Mouse (Mus musculus) ES-Bruce4 (cell line): ENCODE measurements at regions not wholly inside any gene's neighbourhood (a gene's known extent, or its start where the extent isn't known, plus 50 kb on each side); places are given as distances from the start of the nearest gene placed in this dataset.
"Not testable (repeated sequence)": the region's sequence is repeated elsewhere in the genome, so short reads cannot be mapped to it uniquely, and the experiment has no call there.

Source experiments
- H3K27ac ChIP-seq: 2 replicates; pipeline ENCODE4 v1.5.1; 2012; ENCODE audit warnings: low read length, inconsistent platforms; ENCODE audit not compliant: insufficient read depth
- H3K27me3 ChIP-seq: 2 replicates; pipeline ENCODE4 v1.6.1; 2012; ENCODE audit warnings: mild to moderate bottlenecking, low read length, inconsistent platforms; ENCODE audit not compliant: control insufficient read depth, poor library complexity, insufficient read depth, severe bottlenecking
- H3K36me3 ChIP-seq: 2 replicates; pipeline ENCODE4 v1.6.1; 2012; ENCODE audit warnings: inconsistent platforms, mild to moderate bottlenecking, low read length, moderate library complexity; ENCODE audit not compliant: control insufficient read depth, poor library complexity, insufficient read depth, severe bottlenecking
- H3K4me1 ChIP-seq: one replicate; pipeline ENCODE4 v1.8.1; 2011; ENCODE audit warnings: low read length; ENCODE audit not compliant: control insufficient read depth, insufficient read depth
- H3K4me3 ChIP-seq: 2 replicates; pipeline ENCODE4 v1.5.1; 2011; ENCODE audit warnings: low read depth, mild to moderate bottlenecking, low read length
- H3K9ac ChIP-seq: 2 replicates; pipeline ENCODE4 v1.6.1; 2012; ENCODE audit warnings: low read depth, mild to moderate bottlenecking, inconsistent platforms; ENCODE audit not compliant: poor library complexity, severe bottlenecking
- H3K9me3 ChIP-seq: replicated peaks from 2 replicates; pipeline ENCODE4 v1.6.1; 2012; ENCODE audit warnings: mild to moderate bottlenecking, low read length, inconsistent platforms; ENCODE audit not compliant: control insufficient read depth, poor library complexity, insufficient read depth, severe bottlenecking
- CTCF ChIP-seq: IDR thresholded peaks from one replicate; pipeline ENCODE4 v1.8.1; 2011; ENCODE audit warnings: low read depth, low read length
- EP300 ChIP-seq: IDR thresholded peaks from 2 replicates; pipeline ENCODE4 v1.6.1; 2011; ENCODE audit warnings: low read depth, low read length; ENCODE audit not compliant: insufficient read depth
- POLR2A ChIP-seq: IDR thresholded peaks from one replicate; pipeline ENCODE4 v1.8.1; 2011; ENCODE audit warnings: low read length; ENCODE audit not compliant: insufficient read depth

DNA sequence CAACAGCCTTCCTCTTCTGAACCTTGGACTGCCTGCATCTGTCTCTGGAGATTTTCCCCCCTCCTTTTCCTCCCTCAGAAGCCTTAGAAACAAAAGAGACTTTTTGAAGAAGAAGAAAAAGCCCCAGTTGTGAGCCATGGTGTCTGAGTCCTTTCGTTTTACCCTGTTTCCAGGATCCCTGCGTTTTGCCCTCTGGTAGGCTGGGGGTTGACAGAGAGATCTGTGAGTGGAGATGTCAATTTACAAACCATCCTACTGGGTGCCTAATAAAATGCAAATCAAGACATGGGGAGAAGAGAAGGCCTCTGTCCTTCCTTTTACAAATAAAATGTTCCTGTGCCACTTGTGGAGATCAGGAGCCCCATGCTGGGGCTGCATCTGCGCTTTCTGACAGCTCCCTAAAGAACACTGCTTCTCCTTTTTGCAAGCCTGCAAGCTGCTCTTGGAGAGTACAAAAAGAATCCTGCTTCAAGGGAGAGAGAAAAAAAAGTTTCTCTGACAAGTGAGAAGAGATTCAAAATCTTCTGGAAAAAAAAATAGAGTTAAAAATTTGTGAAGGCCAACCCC, 421.4 kb downstream of the Tox3 start:
- H3K4me1 ChIP-seq: no peaks in the 10 kb centered on the region
- H3K9me3 ChIP-seq: peaks cover 14% of the 10 kb centered on the region
- no peak overlapping the region for H3K9ac ChIP-seq
- H3K36me3 ChIP-seq: no peaks in the 10 kb centered on the region
- no peak for TF ChIP-seq EP300
- no peak overlapping the region for H3K27ac ChIP-seq
- H3K4me3 ChIP-seq: no peak overlapping the region
- no peaks in the 10 kb centered on the region for H3K27me3 ChIP-seq

- H3K4me3 ChIP-seq, H3K36me3 ChIP-seq, H3K27ac ChIP-seq, H3K27me3 ChIP-seq, H3K4me1 ChIP-seq, H3K9ac ChIP-seq: not testable (repeated sequence)
- peaks cover 17% of the 10 kb centered on the region for H3K9me3 ChIP-seq
Measured at GRCm38 (mm10) chr8:89924697-89925096, 423.4 kb downstream of the Tox3 start.

DNA sequence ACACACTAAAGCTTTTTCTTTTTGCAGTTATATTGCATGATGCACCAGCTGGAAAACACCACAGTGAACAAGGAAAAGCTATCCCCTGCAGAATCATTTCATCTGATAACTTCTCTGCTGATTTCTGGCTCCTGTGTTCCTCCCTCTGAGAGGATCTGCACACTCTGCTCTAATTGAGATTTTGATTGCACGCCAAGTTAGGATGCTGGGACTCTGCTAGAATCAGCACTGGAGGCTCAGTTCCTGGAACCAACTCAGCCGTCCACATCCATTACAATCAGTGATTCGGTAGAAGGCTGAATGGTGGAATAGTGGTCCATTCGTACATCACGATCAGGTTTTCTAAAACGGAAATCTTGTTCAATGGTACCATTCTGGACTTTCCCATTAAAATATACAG, 434.1 kb downstream of the Tox3 start:
- no peak overlapping the region for H3K27ac ChIP-seq
- H3K36me3 ChIP-seq: no peaks in the 10 kb centered on the region
- H3K4me1 ChIP-seq: no peaks in the 10 kb centered on the region
- TF ChIP-seq EP300: no peak
- TF ChIP-seq POLR2A: no peak
- TF ChIP-seq CTCF: no peak
- no peak overlapping the region for H3K4me3 ChIP-seq
- peaks cover 13% of the 10 kb centered on the region for H3K9me3 ChIP-seq
- no peaks in the 10 kb centered on the region for H3K27me3 ChIP-seq
- no peak overlapping the region for H3K9ac ChIP-seq

- Histone ChIP-seq H3K4me3 (no peak overlapping the region), H3K27ac (no peak overlapping the region), H3K9me3 (no peaks in the 10 kb centered on the region), H3K9ac (no peak overlapping the region), H3K4me1 (no peaks in the 10 kb centered on the region), H3K36me3 (no peaks in the 10 kb centered on the region), H3K27me3 (no peaks in the 10 kb centered on the region)
- TF ChIP-seq CTCF (no peak), EP300 (no peak), POLR2A (no peak)
Measured at GRCm38 (mm10) chr8:89906200-89906599, 441.9 kb downstream of the Tox3 start.

GRCm38 (mm10) chr8:89905588-89905987, 442.6 kb downstream of the Tox3 start:
- no peak overlapping the region for H3K4me3 ChIP-seq
- no peak overlapping the region for H3K9ac ChIP-seq
- H3K27ac ChIP-seq: no peak overlapping the region
- TF ChIP-seq CTCF: no peak
- no peak for TF ChIP-seq POLR2A
- TF ChIP-seq EP300: no peak
- H3K4me1 ChIP-seq: no peaks in the 10 kb centered on the region
- H3K9me3 ChIP-seq: no peaks in the 10 kb centered on the region
- H3K27me3 ChIP-seq: no peaks in the 10 kb centered on the region
- H3K36me3 ChIP-seq: no peaks in the 10 kb centered on the region

DNA sequence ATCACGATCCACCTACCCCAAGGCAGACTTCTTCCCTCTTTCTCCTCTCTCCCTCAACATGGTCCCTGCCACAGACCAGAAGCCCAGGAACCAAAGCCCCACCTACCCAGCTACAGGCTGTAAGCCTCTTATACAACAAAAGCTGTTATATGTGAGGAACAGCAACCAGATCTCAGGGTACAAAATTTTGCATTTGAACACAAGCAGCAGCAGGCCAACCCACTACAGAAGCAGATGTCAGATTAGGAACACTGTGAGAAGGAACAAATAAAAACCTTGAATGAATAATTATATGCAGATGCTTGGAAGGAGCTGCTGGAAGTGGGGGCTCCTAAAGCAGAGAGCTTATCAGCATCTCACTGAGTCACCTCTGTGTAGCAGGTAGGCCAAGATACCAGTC, 444.8 kb downstream of the Tox3 start:
- no peaks in the 10 kb centered on the region for H3K4me1 ChIP-seq
- no peak overlapping the region for H3K4me3 ChIP-seq
- H3K36me3 ChIP-seq: no peaks in the 10 kb centered on the region
- no peaks in the 10 kb centered on the region for H3K27me3 ChIP-seq
- no peak overlapping the region for H3K9ac ChIP-seq
- TF ChIP-seq CTCF: no peak
- TF ChIP-seq EP300: no peak
- no peak for TF ChIP-seq POLR2A
- no peak overlapping the region for H3K27ac ChIP-seq
- no peaks in the 10 kb centered on the region for H3K9me3 ChIP-seq
